Mouse (Mus musculus) lung, embryonic 14.5 days (tissue): ENCODE measurements around the gene Dlk2. TPM values are rescaled to one million over a fixed set of nuclear protein-coding genes. Genes with fewer than 3 reads are reported as not detected.

Experiments used
- ATAC-seq: fragments of 200-750 bp; cut with Nextera tagmentation; 2 replicates; pipeline ENCODE4 v1.8.0; 2017; ENCODE audit warnings: mild to moderate bottlenecking, moderate TSS enrichment, moderate library complexity; ENCODE audit not compliant: insufficient read depth
- DNase-seq: peaks from one replicate; pipeline ENCODE4 v3.0.0-alpha.2; 2015
- H3K27ac ChIP-seq: fragments of 300-500 bp; sonication (generic); 2 replicates; pipeline ENCODE4 v1.5.1; 2014; ENCODE audit warnings: low read depth, mild to moderate bottlenecking, moderate library complexity
- H3K27me3 ChIP-seq: fragments of 300-500 bp; sonication (generic); 2 replicates; pipeline ENCODE4 v1.6.1; 2014; ENCODE audit warnings: low read length, control low read depth; ENCODE audit not compliant: insufficient read depth
- H3K36me3 ChIP-seq: fragments of 300-500 bp; sonication (generic); 2 replicates; pipeline ENCODE4 v1.6.1; 2014; ENCODE audit warnings: control low read depth; ENCODE audit not compliant: insufficient read depth
- H3K4me1 ChIP-seq: fragments of 300-500 bp; sonication (generic); 2 replicates; pipeline ENCODE4 v1.6.1; 2014; ENCODE audit warnings: antibody characterized with exemption, control low read depth; ENCODE audit not compliant: insufficient read depth
- H3K4me2 ChIP-seq: fragments of 300-500 bp; sonication (generic); 2 replicates; pipeline ENCODE4 v1.6.1; 2014; ENCODE audit warnings: mild to moderate bottlenecking
- H3K4me3 ChIP-seq: fragments of 300-500 bp; sonication (generic); 2 replicates; pipeline ENCODE4 v1.5.1; 2014; ENCODE audit warnings: low read depth, low read length
- H3K9ac ChIP-seq: fragments of 300-500 bp; sonication (generic); 2 replicates; pipeline ENCODE4 v1.6.1; 2014
- H3K9me3 ChIP-seq: fragments of 300-500 bp; sonication (generic); 2 replicates; pipeline ENCODE4 v1.6.1; 2016; ENCODE audit warnings: low read depth, low read length, control low read depth
- CTCF ChIP-seq: IDR thresholded peaks from 2 replicates; pipeline ENCODE4 v1.5.1; 2016; ENCODE audit warnings: antibody characterized with exemption, low read depth
- WGBS: fragments of 180-500 bp; shearing (Covaris S2); extraction: QIAGEN DNeasy Blood & Tissue Kit; methylation state at CpG from one replicate; pipeline ENCODE4 v1.1.7; 2014; 5-methylcytosine and 5-hydroxymethylcytosine counted together
- polyA plus RNA-seq: library from polyadenylated mRNA; unstranded; fragments of >200 nt; fragmentation: Nextera tagmentation; extraction: Ambion mirVana; gene quantifications from 2 replicates; pipeline ENCODE4 v1.2.1, GENCODE M21; 2014

Gene Dlk2
- polyA plus RNA-seq: 0.38 and 0.46 TPM in 2 replicates

GRCm38 (mm10) chr17:46297364-46298219 is at the start of gene Dlk2:
Gene Dlk2, plus strand, starts transcription at chr17:46297421.
- H3K27ac ChIP-seq: no peak within 1 kb of the TSS
- DNase-seq (peak; percentile 38), ATAC-seq (peak; percentile 32; the same call in 1 of the 2 replicates)
- no peak for TF ChIP-seq CTCF
- peak within 1 kb of the TSS; percentile 61 for H3K4me3 ChIP-seq
- WGBS: under 1% methylated on average over 84 of the region's 86 CpGs
- H3K4me1 ChIP-seq: peaks cover 7% of the 10 kb centered on the region; the same call in 1 of the 2 replicates
- H3K9ac ChIP-seq: peak within 1 kb of the TSS; percentile 51
- peak within 1 kb of the TSS; percentile 100 for H3K4me2 ChIP-seq
- H3K9me3 ChIP-seq: no peaks in the 10 kb centered on the region
- peaks cover 59% of the 10 kb centered on the region for H3K27me3 ChIP-seq
- no peaks in the 10 kb centered on the region for H3K36me3 ChIP-seq

- WGBS: under 1% methylated on average over 53 of the region's 53 CpGs
- peaks cover 6% of the 10 kb centered on the region; the same call in 1 of the 2 replicates for H3K4me1 ChIP-seq
- H3K4me2 ChIP-seq: peak within 1 kb of the TSS; percentile 89
- TF ChIP-seq CTCF: no peak
- peak within 1 kb of the TSS; percentile 96 for H3K4me3 ChIP-seq
- peak within 1 kb of the TSS; percentile 91 for H3K9ac ChIP-seq
- no peaks in the 10 kb centered on the region for H3K27me3 ChIP-seq
- peak within 1 kb of the TSS; percentile 69 for H3K27ac ChIP-seq
- DNase-seq (peak; percentile 99), ATAC-seq (peak; percentile 91)
- no peaks in the 10 kb centered on the region for H3K9me3 ChIP-seq
- peaks cover 78% of the 10 kb centered on the region for H3K36me3 ChIP-seq
Observed at GRCm38 (mm10) chr17:46247512-46248188, 49.6 kb upstream of the Dlk2 start, which contains the start of the genes Polr1c and Yipf3. Gene Polr1c, minus strand, starts transcription at chr17:46248054. Gene Yipf3, plus strand, starts transcription at chr17:46248080.

- Histone ChIP-seq H3K4me1 (peaks cover 6% of the 10 kb centered on the region; the same call in 1 of the 2 replicates), H3K4me2 (peak overlapping the region; percentile 89), H3K9me3 (no peaks in the 10 kb centered on the region), H3K36me3 (peaks cover 73% of the 10 kb centered on the region), H3K4me3 (peak overlapping the region; percentile 96), H3K27ac (peak overlapping the region; percentile 69), H3K9ac (peak overlapping the region; percentile 91), H3K27me3 (no peaks in the 10 kb centered on the region)
- under 1% methylated on average over 37 of the region's 37 CpGs for WGBS
- ATAC-seq: peak; percentile 32; the same call in 1 of the 2 replicates
- DNase-seq: no peak
- no peak for TF ChIP-seq CTCF
Observed at GRCm38 (mm10) chr17:46248189-46248522, 49.1 kb upstream of the Dlk2 start.

- 79% methylated on average over 7 of the region's 7 CpGs for WGBS
Observed at GRCm38 (mm10) chr17:46251174-46251573, 46.0 kb upstream of the Dlk2 start.

GRCm38 (mm10) chr17:46252571-46253451 is 44.4 kb upstream of the Dlk2 start:
- H3K4me3 ChIP-seq: peak overlapping the region; percentile 65
- H3K9me3 ChIP-seq: 0 out of 2 replicates have a peak, but pooled peaks cover 3% of the 10 kb centered on the region
- H3K36me3 ChIP-seq: peaks cover 45% of the 10 kb centered on the region
- TF ChIP-seq CTCF: peak; percentile 53
- H3K27me3 ChIP-seq: peaks cover 18% of the 10 kb centered on the region
- DNase-seq (peak; percentile 77), ATAC-seq (no peak)
- WGBS: 62% methylated on average over 14 of the region's 14 CpGs
- H3K4me2 ChIP-seq: peak overlapping the region; percentile 100
- H3K27ac ChIP-seq: no peak overlapping the region
- no peaks in the 10 kb centered on the region for H3K4me1 ChIP-seq
- peak overlapping the region; percentile 48; the same call in 1 of the 2 replicates for H3K9ac ChIP-seq

More at GRCm38 (mm10) chr17:46251174-46251573, 46.0 kb upstream of the Dlk2 start:
- H3K27ac ChIP-seq: no peak overlapping the region
- H3K4me3 ChIP-seq: no peak overlapping the region
- H3K4me2 ChIP-seq: no peak overlapping the region
- DNase-seq (no peak), ATAC-seq (no peak)
- no peak overlapping the region for H3K9ac ChIP-seq
- no peak for TF ChIP-seq CTCF
- peaks cover 6% of the 10 kb centered on the region; the same call in 1 of the 2 replicates for H3K4me1 ChIP-seq
- peaks cover 18% of the 10 kb centered on the region for H3K27me3 ChIP-seq
- peaks cover 43% of the 10 kb centered on the region for H3K36me3 ChIP-seq
- no peaks in the 10 kb centered on the region for H3K9me3 ChIP-seq

GRCm38 (mm10) chr17:46253452-46254084 is 43.7 kb upstream of the Dlk2 start, which contains the start of gene Lrrc73:
Gene Lrrc73, plus strand, starts transcription at chr17:46253531.
- no peak for TF ChIP-seq CTCF
- H3K27me3 ChIP-seq: peaks cover 18% of the 10 kb centered on the region
- peak within 1 kb of the TSS; percentile 48 for H3K9ac ChIP-seq
- H3K4me1 ChIP-seq: no peaks in the 10 kb centered on the region
- peak within 1 kb of the TSS; percentile 65 for H3K4me3 ChIP-seq
- 0 out of 2 replicates have a peak, but pooled peaks cover 3% of the 10 kb centered on the region for H3K9me3 ChIP-seq
- WGBS: 2% methylated on average over 48 of the region's 48 CpGs
- H3K27ac ChIP-seq: no peak within 1 kb of the TSS
- ATAC-seq (peak; percentile 83), DNase-seq (peak; percentile 95)
- H3K4me2 ChIP-seq: peak within 1 kb of the TSS; percentile 100
- peaks cover 53% of the 10 kb centered on the region for H3K36me3 ChIP-seq
